Mouse (Mus musculus) embryonic fibroblast, embryonic 13.5 days (primary cell): ENCODE data around the gene Foxp1.

ENCODE experiments used
- CTCF ChIP-seq: IDR thresholded peaks from 2 replicates; pipeline ENCODE4 v1.5.1; 2011; ENCODE audit warnings: mild to moderate bottlenecking, control low read depth, low read length, moderate library complexity, borderline replicate concordance; ENCODE audit not compliant: insufficient read depth
- POLR2A ChIP-seq: IDR thresholded peaks from 2 replicates; pipeline ENCODE4 v1.6.1; 2011; ENCODE audit warnings: low read depth, mild to moderate bottlenecking, control low read depth, low read length, moderate library complexity

- TF ChIP-seq POLR2A = no peak
- no peak for TF ChIP-seq CTCF
Measured at GRCm38 (mm10) chr6:98878208-98878607, 644.3 kb downstream of the Foxp1 start.
